Mouse (Mus musculus) intestine, embryonic 14.5 days (tissue): ENCODE measurements around the gene D17H6S53E. TPM values are rescaled to one million over a fixed set of nuclear protein-coding genes. Genes with fewer than 3 reads are reported as not detected.
A peak's percentile ranks its signal among the peaks of the same experiment; 100 is the strongest.
"Not testable (repeated sequence)": the region's sequence is repeated elsewhere in the genome, so short reads cannot be mapped to it uniquely, and the experiment has no call there.

Source experiments
- ATAC-seq: fragments of 200-750 bp; cut with Nextera tagmentation; replicated peaks from 2 replicates; pipeline ENCODE4 v1.8.0; 2017; ENCODE audit warnings: low read depth, moderate number of reproducible peaks, moderate TSS enrichment, moderate library complexity; ENCODE audit not compliant: low FRiP score, low TSS enrichment
- DNase-seq: peaks from one replicate; pipeline ENCODE4 v3.0.0-alpha.2; 2018; ENCODE audit warnings: low spot score
- H3K27ac ChIP-seq: fragments of 300-500 bp; sonication (generic); 2 replicates; pipeline ENCODE4 v1.5.1; 2014; ENCODE audit warnings: low read depth, mild to moderate bottlenecking, control low read depth
- H3K27me3 ChIP-seq: fragments of 300-500 bp; sonication (generic); replicated peaks from 2 replicates; pipeline ENCODE4 v1.6.1; 2014; ENCODE audit warnings: low read length, control low read depth; ENCODE audit not compliant: control insufficient read depth, insufficient read depth
- H3K36me3 ChIP-seq: fragments of 300-500 bp; sonication (generic); 2 replicates; pipeline ENCODE4 v1.6.1; 2014; ENCODE audit warnings: low read length, control low read depth; ENCODE audit not compliant: control insufficient read depth, insufficient read depth
- H3K4me1 ChIP-seq: fragments of 300-500 bp; sonication (generic); replicated peaks from 2 replicates; pipeline ENCODE4 v1.6.1; 2014; ENCODE audit warnings: low read length, control low read depth, mixed read lengths; ENCODE audit not compliant: control insufficient read depth, insufficient read depth
- H3K4me2 ChIP-seq: fragments of 300-500 bp; sonication (generic); 2 replicates; pipeline ENCODE4 v1.6.1; 2014; ENCODE audit warnings: low read length
- H3K4me3 ChIP-seq: fragments of 300-500 bp; sonication (generic); 2 replicates; pipeline ENCODE4 v1.5.1; 2014; ENCODE audit warnings: low read depth, low read length, control low read depth, mixed read lengths
- H3K9ac ChIP-seq: fragments of 300-500 bp; sonication (generic); 2 replicates; pipeline ENCODE4 v1.6.1; 2014; ENCODE audit warnings: mild to moderate bottlenecking, low read length
- H3K9me3 ChIP-seq: fragments of 300-500 bp; sonication (generic); 2 replicates; pipeline ENCODE4 v1.6.1; 2016; ENCODE audit warnings: low read length, control low read depth; ENCODE audit not compliant: control insufficient read depth
- WGBS: fragments of 180-500 bp; shearing (Covaris S2); extraction: QIAGEN DNeasy Blood & Tissue Kit; methylation state at CpG from one replicate; pipeline ENCODE4 v1.1.7; 2014; 5-methylcytosine and 5-hydroxymethylcytosine counted together
- polyA plus RNA-seq: library from polyadenylated mRNA; unstranded; fragments of >200 nt; fragmentation: Nextera tagmentation; extraction: Ambion mirVana; gene quantifications from 2 replicates; pipeline ENCODE4 v1.2.1, GENCODE M21; 2014

The D17H6S53E gene
- polyA plus RNA-seq, 1 experiment from 2014 or later: 8.4 TPM

DNA sequence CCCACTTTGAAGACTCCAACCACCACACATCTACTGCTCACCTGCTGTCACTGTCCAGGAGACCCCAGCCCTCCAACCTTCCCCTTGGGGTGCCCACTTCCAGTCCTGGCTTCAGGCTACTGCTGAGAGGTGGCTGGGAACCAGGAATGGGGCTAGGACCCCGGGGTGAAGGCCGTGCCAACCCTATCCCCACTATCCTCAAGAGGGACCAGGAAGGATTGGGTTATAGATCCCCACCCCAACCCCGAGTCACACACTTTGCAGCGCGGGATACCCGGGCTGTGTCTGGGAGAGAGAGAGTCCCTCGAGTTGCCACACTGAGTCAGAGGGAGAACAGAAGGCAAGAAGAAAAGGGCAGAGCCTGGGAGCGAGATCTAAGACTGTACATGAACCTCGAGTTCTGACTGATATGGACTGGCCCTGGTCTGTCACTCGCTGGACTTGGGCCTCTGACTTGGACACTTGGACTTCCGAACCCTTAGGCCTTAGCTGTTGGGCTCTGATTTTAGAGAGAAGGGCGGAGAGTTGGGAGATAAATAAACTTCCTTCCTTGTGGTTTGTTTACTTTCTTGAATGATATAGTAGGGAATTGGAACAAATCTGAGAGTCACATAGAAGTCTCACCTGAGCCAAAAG is 1.8 kb upstream of the D17H6S53E start:
- not testable (repeated sequence) for DNase-seq, H3K9ac ChIP-seq, H3K9me3 ChIP-seq, H3K27me3 ChIP-seq, H3K27ac ChIP-seq, H3K4me3 ChIP-seq, ATAC-seq, H3K4me2 ChIP-seq
- WGBS: 92% methylated on average over 12 of the region's 12 CpGs
- Histone ChIP-seq H3K36me3 (peaks cover 28% of the 10 kb centered on the region), H3K4me1 (peaks cover 33% of the 10 kb centered on the region)

DNA sequence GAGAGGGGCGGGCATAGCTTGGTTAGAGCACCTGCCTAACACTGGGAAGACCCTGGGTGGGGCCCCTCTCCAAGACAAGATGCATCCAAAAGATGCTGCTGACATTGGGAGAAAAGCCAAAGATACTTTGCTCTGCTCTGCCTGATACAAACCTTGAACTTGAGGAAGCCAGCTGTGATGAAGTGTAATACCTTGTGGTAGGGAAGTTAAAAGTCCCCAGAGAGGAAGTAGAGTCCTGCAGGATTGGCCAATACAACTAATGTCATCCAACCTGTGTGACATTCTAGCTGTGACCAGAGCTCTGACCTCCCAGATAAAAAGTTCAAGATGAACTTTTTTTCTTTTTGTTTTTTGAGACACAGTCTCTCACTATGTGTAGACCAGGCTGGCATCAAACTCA is 1.1 kb upstream of the D17H6S53E start:
- DNase-seq (no peak), ATAC-seq (no peak)
- no peak overlapping the region for H3K9ac ChIP-seq
- WGBS: 95% methylated on average over 1 of the region's 1 CpGs
- H3K27ac ChIP-seq: no peak overlapping the region
- H3K4me1 ChIP-seq: peaks cover 30% of the 10 kb centered on the region
- H3K27me3 ChIP-seq: no peaks in the 10 kb centered on the region
- H3K4me2 ChIP-seq: peak overlapping the region; percentile 80; the same call in 1 of the 2 replicates
- H3K9me3 ChIP-seq: no peaks in the 10 kb centered on the region
- H3K4me3 ChIP-seq: no peak overlapping the region
- peaks cover 22% of the 10 kb centered on the region for H3K36me3 ChIP-seq

DNA sequence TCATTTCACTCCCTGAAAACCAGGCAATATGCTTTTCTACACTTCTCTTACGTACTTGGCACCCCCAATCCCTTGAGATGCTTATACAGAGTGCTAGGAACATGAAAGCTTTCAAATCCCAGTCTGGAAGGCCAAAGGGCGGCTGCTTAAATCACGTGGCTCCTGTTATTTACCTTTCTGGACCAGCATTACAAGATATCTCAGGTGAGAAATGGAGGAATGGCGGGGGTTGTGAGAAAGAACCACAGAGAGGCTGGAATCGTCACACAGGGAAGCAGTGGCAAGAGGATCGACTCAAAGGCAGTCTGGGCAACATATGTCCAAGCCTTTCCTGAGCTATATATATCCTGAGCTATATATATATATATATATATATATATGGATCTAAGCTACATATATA is 595 bp upstream of the D17H6S53E start:
- ATAC-seq: no peak
- Histone ChIP-seq H3K36me3 (peaks cover 25% of the 10 kb centered on the region), H3K9me3 (no peaks in the 10 kb centered on the region), H3K9ac (peak overlapping the region; percentile 74), H3K4me3 (peak overlapping the region; percentile 69), H3K4me1 (peaks cover 25% of the 10 kb centered on the region), H3K27ac (peak overlapping the region; percentile 85), H3K27me3 (no peaks in the 10 kb centered on the region), H3K4me2 (peak overlapping the region; percentile 80)
- 20% methylated on average over 6 of the region's 6 CpGs for WGBS
- no peak for DNase-seq

DNA sequence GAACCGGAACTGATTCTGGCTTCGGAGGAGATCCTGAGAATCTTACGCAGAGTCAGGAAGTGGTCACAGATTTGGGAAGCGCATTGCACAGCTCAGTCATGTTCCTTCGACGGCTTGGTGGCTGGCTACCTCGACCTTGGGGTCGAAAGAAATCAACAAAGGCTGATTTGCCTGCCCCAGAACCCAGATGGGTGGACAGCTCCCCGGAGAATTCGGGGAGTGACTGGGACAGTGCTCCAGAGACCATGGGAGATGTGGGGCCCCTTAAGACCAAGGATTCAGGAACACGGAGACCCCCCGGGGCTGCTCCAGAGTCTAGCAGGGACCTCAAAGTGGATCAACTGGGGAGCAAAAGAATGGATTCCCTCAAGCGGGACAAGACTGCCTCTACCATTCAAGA is 844 bp downstream of the D17H6S53E start:
- Histone ChIP-seq H3K4me3 (peak overlapping the region; percentile 69), H3K4me1 (peaks cover 25% of the 10 kb centered on the region), H3K27ac (peak overlapping the region; percentile 85; the same call in 1 of the 2 replicates), H3K9me3 (no peaks in the 10 kb centered on the region), H3K27me3 (no peaks in the 10 kb centered on the region), H3K36me3 (peaks cover 27% of the 10 kb centered on the region), H3K9ac (peak overlapping the region; percentile 74), H3K4me2 (peak overlapping the region; percentile 80)
- ATAC-seq (no peak), DNase-seq (no peak)
- WGBS: 67% methylated on average over 13 of the region's 13 CpGs

DNA sequence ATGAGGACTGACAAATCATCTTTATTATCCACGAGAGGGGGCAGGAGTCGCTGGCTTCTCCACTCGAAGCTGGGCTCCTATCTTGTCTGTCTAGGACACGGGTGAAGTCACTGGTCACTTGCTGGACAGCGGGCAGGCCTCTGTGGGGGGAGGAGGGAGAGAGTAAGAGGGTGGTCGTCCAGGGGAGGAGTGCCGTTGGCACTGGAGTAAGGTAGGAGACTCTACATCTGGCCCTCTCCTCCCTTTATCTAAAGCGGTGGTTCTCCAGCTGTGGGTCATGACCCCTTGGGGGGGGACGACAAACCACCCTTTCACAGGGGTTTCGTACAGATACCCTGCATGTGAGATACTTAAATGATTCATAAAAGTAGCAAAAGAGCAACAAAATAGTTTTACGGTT is 2.8 kb downstream of the D17H6S53E start:
- Histone ChIP-seq H3K9me3 (no peaks in the 10 kb centered on the region), H3K27ac (no peak overlapping the region), H3K9ac (no peak overlapping the region), H3K27me3 (no peaks in the 10 kb centered on the region), H3K4me3 (no peak overlapping the region), H3K36me3 (peaks cover 22% of the 10 kb centered on the region), H3K4me2 (no peak overlapping the region), H3K4me1 (peaks cover 20% of the 10 kb centered on the region)
- no peak for ATAC-seq
- DNase-seq: no peak
- 71% methylated on average over 11 of the region's 11 CpGs for WGBS

DNA sequence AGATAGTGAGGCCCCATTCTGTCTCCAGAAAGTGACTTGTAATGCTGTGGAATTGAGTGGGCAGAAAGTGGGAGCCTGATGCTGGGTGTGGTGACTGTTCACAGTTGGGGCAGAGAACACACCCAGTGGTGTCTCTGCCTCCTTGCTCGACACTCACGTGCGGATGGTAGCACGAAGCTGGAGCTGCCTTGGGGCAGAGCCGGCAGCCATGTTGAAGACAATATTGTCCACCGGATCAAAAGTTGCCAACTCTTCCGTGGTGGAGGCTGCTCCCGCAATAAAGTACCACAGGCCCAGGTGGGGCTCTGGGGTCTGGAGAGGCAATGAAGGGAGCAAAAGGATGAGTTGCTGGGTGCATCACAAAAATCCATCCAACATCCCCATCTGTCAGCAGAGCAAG is 4.9 kb downstream of the D17H6S53E start:
- H3K4me2 ChIP-seq: no peak overlapping the region

DNA sequence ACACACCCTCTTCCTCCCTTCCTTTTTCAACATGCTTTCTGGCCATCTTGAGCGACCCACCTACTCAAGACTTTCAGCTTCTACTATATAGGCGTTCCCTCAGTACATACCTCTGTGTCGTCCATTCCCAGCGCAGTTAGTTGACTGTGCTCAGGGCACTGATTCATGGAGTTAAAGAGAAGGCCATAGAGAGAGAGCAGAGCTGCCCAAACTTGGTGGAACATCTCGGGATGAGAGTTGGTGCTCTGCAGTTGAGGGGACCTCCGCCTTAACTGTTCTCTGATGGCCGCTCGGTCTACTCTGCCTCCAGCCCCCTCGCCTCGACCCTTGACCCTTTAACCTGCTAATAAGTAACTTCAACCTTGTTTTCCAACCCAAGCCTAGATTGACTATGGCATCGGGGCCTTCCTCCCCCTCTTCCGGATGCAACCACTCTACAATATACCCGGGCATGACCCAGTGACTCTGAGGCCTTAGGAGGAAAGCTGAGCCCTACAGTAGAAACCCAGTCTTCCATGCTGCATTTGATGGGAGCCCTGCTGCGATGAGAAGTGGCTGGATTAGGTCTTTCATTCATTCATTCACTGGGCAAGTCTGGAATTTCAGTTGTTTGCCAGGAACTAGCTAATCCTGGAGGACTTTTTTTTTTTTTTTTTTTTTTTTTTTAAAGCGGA is 5.5 kb downstream of the D17H6S53E start, which contains the start of gene Apom:
TSS of gene Apom (minus strand) at position 551 of the 674 bp plus-strand sequence.
- Histone ChIP-seq H3K4me3 (no peak within 1 kb of the TSS), H3K4me1 (peaks cover 11% of the 10 kb centered on the region), H3K27ac (no peak within 1 kb of the TSS), H3K9ac (no peak within 1 kb of the TSS), H3K9me3 (no peaks in the 10 kb centered on the region), H3K36me3 (peaks cover 12% of the 10 kb centered on the region; the same call in 1 of the 2 replicates), H3K4me2 (no peak within 1 kb of the TSS), H3K27me3 (no peaks in the 10 kb centered on the region)
- 81% methylated on average over 15 of the region's 15 CpGs for WGBS
- DNase-seq: no peak
- ATAC-seq: no peak

More for the DNA sequence above, 4.9 kb downstream of the D17H6S53E start:
- Histone ChIP-seq H3K27ac (no peak overlapping the region), H3K9ac (no peak overlapping the region), H3K9me3 (no peaks in the 10 kb centered on the region), H3K4me3 (no peak overlapping the region), H3K27me3 (no peaks in the 10 kb centered on the region), H3K36me3 (peaks cover 12% of the 10 kb centered on the region; the same call in 1 of the 2 replicates), H3K4me1 (peaks cover 6% of the 10 kb centered on the region)
- WGBS: 91% methylated on average over 8 of the region's 8 CpGs
- no peak for DNase-seq
- ATAC-seq: no peak

DNA sequence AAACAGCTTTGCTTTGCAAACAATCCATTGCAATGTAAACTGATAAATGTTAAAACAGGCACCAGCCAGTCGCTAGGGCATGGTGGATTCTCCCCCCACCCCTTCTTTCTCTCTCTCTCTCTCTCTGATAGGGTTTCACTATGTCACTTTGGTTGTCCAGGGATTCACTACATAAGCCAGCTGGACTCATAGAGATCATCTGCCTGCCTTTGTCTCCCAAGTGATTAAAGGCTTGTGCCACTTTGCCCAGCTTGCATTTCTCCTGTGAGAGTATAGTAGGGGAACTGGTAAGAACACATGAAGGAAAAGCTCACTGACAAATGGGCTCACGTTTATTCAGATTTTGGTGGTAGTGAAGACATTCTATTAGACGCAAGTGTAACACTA is 6.0 kb downstream of the D17H6S53E start:
- Histone ChIP-seq H3K4me3 (no peak overlapping the region), H3K27ac (no peak overlapping the region), H3K27me3 (no peaks in the 10 kb centered on the region), H3K36me3 (peaks cover 12% of the 10 kb centered on the region; the same call in 1 of the 2 replicates), H3K4me1 (peaks cover 11% of the 10 kb centered on the region), H3K4me2 (no peak overlapping the region), H3K9me3 (no peaks in the 10 kb centered on the region), H3K9ac (no peak overlapping the region)
- DNase-seq: no peak
- 63% methylated on average over 3 of the region's 3 CpGs for WGBS
- no peak for ATAC-seq
